Mouse (Mus musculus) T-helper 2 cell (primary cell): ENCODE results near the gene Polr1e.
"Not testable (repeated sequence)": the region's sequence is repeated elsewhere in the genome, so short reads cannot be mapped to it uniquely, and the experiment has no call there.

ENCODE experiments used
- in situ Hi-C: fragments of 300-600 bp; cut with MboI, MseI; formaldehyde crosslinking; loops from one replicate; pipeline ENCODE4 v1.15.1; 2025; ENCODE audit warnings: high pct_unique_total_duplicates

The Polr1e gene

GRCm38 (mm10) chr4:45018452-45018980 is at the start of gene Polr1e:
Gene Polr1e (plus strand): TSS chr4:45018583.
- in situ Hi-C loops: loop anchor here (5.0 to 10.0 kb wide), 2 partner anchors 84 to 296 kb away; no protein-coding TSS in a partner anchor

GRCm38 (mm10) chr4:44970056-44970455 is 48.3 kb upstream of the Polr1e start:
- in situ Hi-C loops: loop anchor here (5.0 kb wide), 1 partner anchor 42 kb away; the partner anchor contains the start of gene Zbtb5

GRCm38 (mm10) chr4:44970612-44971110 is 47.7 kb upstream of the Polr1e start:
- in situ Hi-C loops: loop anchor here (5.0 kb wide), 1 partner anchor 42 kb away; the partner anchor contains the start of gene Zbtb5

- in situ Hi-C loops: loop anchor here (5.0 kb wide), 1 partner anchor 39 kb away; the partner anchor contains the start of gene Zbtb5
Measured at GRCm38 (mm10) chr4:44973450-44973849, 44.9 kb upstream of the Polr1e start.

GRCm38 (mm10) chr4:44973871-44974270 is 44.5 kb upstream of the Polr1e start:
- in situ Hi-C loops: loop anchor here (5.0 kb wide), 1 partner anchor 38 kb away; the partner anchor contains the start of gene Zbtb5

GRCm38 (mm10) chr4:44974331-44974730 is 44.1 kb upstream of the Polr1e start:
- in situ Hi-C loops: loop anchor here (5.0 kb wide), 1 partner anchor 38 kb away; the partner anchor contains the start of gene Zbtb5

GRCm38 (mm10) chr4:44976026-44976615 is 42.3 kb upstream of the Polr1e start:
- in situ Hi-C loops: no loop called here

GRCm38 (mm10) chr4:44976921-44977710 is 41.3 kb upstream of the Polr1e start:
- in situ Hi-C loops: no loop called here

- in situ Hi-C loops: no loop called here
Measured at GRCm38 (mm10) chr4:44978175-44978574, 40.2 kb upstream of the Polr1e start.

GRCm38 (mm10) chr4:44979794-44980338 is 38.5 kb upstream of the Polr1e start:
- in situ Hi-C loops: no loop called here

GRCm38 (mm10) chr4:44981280-44981973 is 37.0 kb upstream of the Polr1e start, which contains the start of gene Grhpr:
Gene Grhpr (plus strand): TSS chr4:44981395.
- in situ Hi-C loops: no loop called here

- in situ Hi-C loops: no loop called here
Measured at GRCm38 (mm10) chr4:44981974-44982287, 36.5 kb upstream of the Polr1e start.

GRCm38 (mm10) chr4:44982440-44983130 is 35.8 kb upstream of the Polr1e start:
- in situ Hi-C loops: no loop called here

GRCm38 (mm10) chr4:44983131-44983740 is 35.1 kb upstream of the Polr1e start:
- in situ Hi-C loops: no loop called here

- in situ Hi-C loops: no loop called here
Measured at GRCm38 (mm10) chr4:44990560-44990959, 27.8 kb upstream of the Polr1e start.

- in situ Hi-C loops: not testable (repeated sequence)
Measured at GRCm38 (mm10) chr4:44992330-44992729, 26.1 kb upstream of the Polr1e start.

- in situ Hi-C loops: not testable (repeated sequence)
Measured at GRCm38 (mm10) chr4:44993179-44993578, 25.2 kb upstream of the Polr1e start.

GRCm38 (mm10) chr4:44993847-44994246 is 24.5 kb upstream of the Polr1e start:
- in situ Hi-C loops: no loop called here

- in situ Hi-C loops: no loop called here
Measured at GRCm38 (mm10) chr4:44994776-44995175, 23.6 kb upstream of the Polr1e start.

- in situ Hi-C loops: no loop called here
Measured at GRCm38 (mm10) chr4:44998071-44998470, 20.3 kb upstream of the Polr1e start.
